Mouse (Mus musculus) cerebellum, adult 2 months (tissue): ENCODE results near the gene Pald1. TPM values are rescaled to one million over a fixed set of nuclear protein-coding genes. Genes with fewer than 3 reads are reported as not detected.

Experiments
- DNase-seq, 2 experiments: peaks; one replicate each; pipeline ENCODE4 v3.0.0; 2021
- H3K27ac ChIP-seq: fragments of 200-500 bp; 2 replicates; pipeline ENCODE4 v1.5.1; 2012; ENCODE audit warnings: low read length, control low read depth, inconsistent platforms; ENCODE audit not compliant: insufficient read depth
- H3K27me3 ChIP-seq: fragments of 200-500 bp; 2 replicates; pipeline ENCODE4 v1.6.1; 2012; ENCODE audit warnings: inconsistent platforms, mild to moderate bottlenecking, low read length, moderate library complexity; ENCODE audit not compliant: control insufficient read depth, insufficient read depth
- H3K4me1 ChIP-seq: fragments of 200-500 bp; 2 replicates; pipeline ENCODE4 v1.6.1; 2011; ENCODE audit warnings: low read length; ENCODE audit not compliant: control insufficient read depth, insufficient read depth
- H3K4me3 ChIP-seq: fragments of 200-500 bp; replicated peaks from 2 replicates; pipeline ENCODE3; 2011; ENCODE audit warnings: mild to moderate bottlenecking, low read depth, low read length, control low read depth; ENCODE audit not compliant: insufficient read depth
- CTCF ChIP-seq: fragments of 200-500 bp; IDR thresholded peaks from 2 replicates; pipeline ENCODE4 v1.5.1; 2011; ENCODE audit warnings: low read depth, mild to moderate bottlenecking, control low read depth, low read length, moderate library complexity, borderline replicate concordance; ENCODE audit not compliant: insufficient read depth
- POLR2A ChIP-seq: fragments of 200-500 bp; IDR thresholded peaks from 2 replicates; pipeline ENCODE4 v1.6.1; 2011; ENCODE audit warnings: low read length, control low read depth, borderline replicate concordance; ENCODE audit not compliant: insufficient read depth
- WGBS: fragments of 180-500 bp; shearing (Covaris S2); methylation state at CpG from one replicate; pipeline ENCODE4 v1.1.7; 2018; 5-methylcytosine and 5-hydroxymethylcytosine counted together
- polyA plus RNA-seq: library from polyadenylated mRNA; depleted of rRNA; stranded (reverse); fragments of >200 nt; gene quantifications from 2 replicates; pipeline ENCODE4 v1.2.3, GENCODE M21; 2012

Gene Pald1
- polyA plus RNA-seq, 1 experiment, result 15.5 TPM

GRCm38 (mm10) chr10:61308706-61309320 lies 74.5 kb downstream of the Pald1 start:
- no peak overlapping the region for H3K27ac ChIP-seq
- WGBS, result 65% methylated on average over 12 of the region's 12 CpGs
- H3K27me3 ChIP-seq, result no peaks in the 10 kb centered on the region

GRCm38 (mm10) chr10:61305928-61306590 lies 77.3 kb downstream of the Pald1 start:
- TF ChIP-seq POLR2A, result no peak
- TF ChIP-seq CTCF, result no peak
- Histone ChIP-seq H3K4me3 (no peak overlapping the region), H3K4me1 (no peaks in the 10 kb centered on the region; the same call in 1 of the 2 replicates), H3K27ac (no peak overlapping the region), H3K27me3 (no peaks in the 10 kb centered on the region)
- DNase-seq, result no peak
- 94% methylated on average over 13 of the region's 13 CpGs for WGBS

More at GRCm38 (mm10) chr10:61308706-61309320, 74.5 kb downstream of the Pald1 start:
- no peaks in the 10 kb centered on the region; the same call in 1 of the 2 replicates for H3K4me1 ChIP-seq
- H3K4me3 ChIP-seq, result no peak overlapping the region
- TF ChIP-seq POLR2A (no peak), CTCF (no peak)
- DNase-seq, result no peak

DNA sequence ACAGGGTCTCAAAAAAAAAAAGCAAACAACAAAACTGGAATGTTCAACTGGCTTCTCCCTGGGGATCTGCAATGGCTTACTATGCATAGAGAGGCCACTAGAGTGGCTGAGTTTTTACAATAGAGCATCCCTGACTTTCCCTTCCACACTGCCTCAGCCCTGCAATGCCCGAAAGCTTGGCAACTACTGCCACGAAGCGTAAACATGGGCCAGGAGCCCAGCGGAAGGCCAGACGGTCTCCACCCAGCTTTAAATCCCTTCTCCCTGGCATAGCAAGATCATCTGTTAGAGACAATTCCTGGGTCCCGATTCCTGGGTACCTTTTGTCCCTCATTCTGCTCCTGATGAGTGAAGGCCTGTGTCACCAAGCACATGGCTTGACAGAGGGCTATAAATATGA lies 79.3 kb downstream of the Pald1 start:
- Histone ChIP-seq H3K4me3 (no peak overlapping the region), H3K27ac (no peak overlapping the region), H3K4me1 (no peaks in the 10 kb centered on the region; the same call in 1 of the 2 replicates), H3K27me3 (no peaks in the 10 kb centered on the region)
- WGBS, result 16% methylated on average over 6 of the region's 6 CpGs
- no peak for TF ChIP-seq CTCF
- TF ChIP-seq POLR2A, result no peak
- DNase-seq, result peak; percentile 30 to 43

- no peaks in the 10 kb centered on the region for H3K27me3 ChIP-seq
- 77% methylated on average over 3 of the region's 3 CpGs for WGBS
- no peaks in the 10 kb centered on the region; the same call in 1 of the 2 replicates for H3K4me1 ChIP-seq
- H3K27ac ChIP-seq, result no peak overlapping the region
- DNase-seq, result no peak
- no peak overlapping the region for H3K4me3 ChIP-seq
- TF ChIP-seq CTCF (no peak), POLR2A (no peak)
These were observed 82.3 kb downstream of the Pald1 start for GRCm38 (mm10) chr10:61300996-61301395.

DNA sequence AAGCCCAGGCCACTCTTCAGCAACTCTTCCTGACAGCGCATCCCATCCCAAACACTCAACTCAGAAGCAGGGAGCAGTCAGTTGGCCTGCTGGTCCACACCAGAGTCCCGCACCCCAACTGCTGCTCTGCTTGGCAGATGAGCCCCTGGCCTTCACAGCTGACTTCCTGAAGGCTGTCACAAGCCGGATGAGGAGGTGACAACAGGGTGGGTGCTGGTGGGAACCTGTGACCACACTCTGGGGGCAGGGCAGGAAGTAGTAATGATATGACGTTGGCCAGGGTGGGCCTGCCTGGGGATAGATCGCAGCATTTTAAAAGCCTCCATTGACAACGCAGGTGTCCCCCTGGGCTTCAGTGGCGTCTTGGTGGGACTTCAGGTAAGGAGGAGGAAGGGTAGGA lies 85.9 kb downstream of the Pald1 start, which contains the start of gene Prf1:
TSS of gene Prf1 (plus strand) at position 357 of the 400 bp plus-strand sequence.
- 83% methylated on average over 7 of the region's 7 CpGs for WGBS
- DNase-seq, result no peak

DNA sequence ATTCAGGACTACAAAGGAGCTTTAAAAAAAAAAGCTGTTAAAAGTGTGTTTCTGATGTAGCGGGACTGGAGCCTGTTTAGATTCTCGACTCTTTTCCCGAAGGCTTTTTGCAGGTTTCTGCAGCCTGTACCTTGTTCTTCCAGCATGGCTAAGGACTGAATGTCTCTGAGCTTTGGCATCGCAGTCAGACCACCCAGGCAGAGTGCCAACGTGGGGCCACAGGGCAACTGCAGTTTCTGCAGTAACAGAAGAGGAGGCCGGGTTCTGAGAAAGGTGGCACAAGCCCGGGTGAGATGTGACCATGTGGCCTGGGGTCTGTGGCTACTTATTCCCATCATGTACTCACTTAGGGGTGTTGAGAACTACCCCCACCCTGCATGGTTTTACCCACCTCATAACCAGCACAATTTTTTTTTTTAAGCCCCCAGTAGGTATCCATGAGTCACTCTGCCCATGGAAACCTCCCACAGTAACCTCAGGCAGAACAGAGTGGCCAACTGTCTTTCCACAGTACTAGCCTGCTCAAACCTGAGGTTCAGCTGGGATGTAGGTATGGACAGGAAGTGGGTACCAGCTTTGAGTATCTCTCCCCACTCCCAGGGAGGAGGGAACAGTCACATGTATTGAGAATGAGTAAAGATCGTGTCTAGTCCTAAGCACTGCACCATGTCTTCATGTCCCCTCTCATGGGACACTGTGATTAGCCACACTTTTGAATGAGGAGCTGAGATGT lies 86.5 kb downstream of the Pald1 start:
- H3K4me3 ChIP-seq, result no peak overlapping the region
- H3K4me1 ChIP-seq, result no peaks in the 10 kb centered on the region
- no peaks in the 10 kb centered on the region for H3K27me3 ChIP-seq
- no peak overlapping the region for H3K27ac ChIP-seq
- 53% methylated on average over 8 of the region's 8 CpGs for WGBS
- no peak for DNase-seq
- TF ChIP-seq CTCF, result no peak
- TF ChIP-seq POLR2A, result no peak

More for the DNA sequence above, 85.9 kb downstream of the Pald1 start, which contains the start of gene Prf1:
- TF ChIP-seq POLR2A, result no peak
- TF ChIP-seq CTCF, result no peak
- no peaks in the 10 kb centered on the region for H3K4me1 ChIP-seq
- no peak within 1 kb of the TSS for H3K4me3 ChIP-seq
- no peaks in the 10 kb centered on the region for H3K27me3 ChIP-seq
- H3K27ac ChIP-seq, result no peak within 1 kb of the TSS

DNA sequence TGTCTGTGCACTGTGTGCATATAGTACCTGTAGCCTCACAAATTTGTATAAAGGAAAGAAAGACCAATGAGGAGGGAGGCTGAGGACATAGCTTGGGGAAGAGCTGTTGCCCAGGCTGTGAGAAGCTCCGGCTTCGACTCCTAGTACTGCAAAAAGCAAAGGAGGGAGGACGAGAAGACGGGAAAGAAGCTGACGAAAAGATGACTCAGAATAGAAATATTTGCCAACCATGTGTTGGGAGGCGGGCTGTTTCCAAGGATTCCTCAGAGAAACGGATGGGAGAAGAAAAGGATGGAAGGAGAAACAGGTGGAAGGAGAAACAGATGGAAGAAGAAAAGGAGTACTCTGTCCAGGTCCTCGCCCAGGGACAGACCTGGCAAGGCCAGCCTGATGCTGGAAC lies 89.1 kb downstream of the Pald1 start:
- TF ChIP-seq POLR2A (no peak), CTCF (no peak)
- no peak for DNase-seq
- no peaks in the 10 kb centered on the region for H3K4me1 ChIP-seq
- WGBS, result 26% methylated on average over 8 of the region's 8 CpGs
- no peak overlapping the region for H3K27ac ChIP-seq
- H3K27me3 ChIP-seq, result no peaks in the 10 kb centered on the region
- no peak overlapping the region for H3K4me3 ChIP-seq

DNA sequence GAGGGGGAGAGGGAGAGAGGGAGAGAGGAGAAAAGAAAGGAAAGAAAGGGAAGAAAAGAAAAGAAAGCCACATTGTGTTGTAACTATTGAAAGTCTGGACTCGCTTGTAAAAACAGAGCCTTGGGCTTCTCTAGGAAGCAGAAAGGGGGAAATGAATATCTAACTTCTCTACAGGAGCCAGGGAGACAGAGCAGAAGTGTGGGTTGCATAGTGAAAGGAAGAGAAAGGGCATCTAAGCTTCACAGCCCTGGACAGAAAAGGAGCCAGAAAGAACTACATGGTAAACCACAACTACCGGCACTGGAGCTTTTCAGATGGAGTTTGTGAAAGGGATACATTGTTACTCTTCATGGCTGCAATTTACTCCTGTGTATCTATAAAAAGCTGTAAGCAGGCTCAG lies 92.9 kb downstream of the Pald1 start:
- H3K4me3 ChIP-seq, result no peak overlapping the region
- H3K4me1 ChIP-seq, result peaks cover 5% of the 10 kb centered on the region
- no peak for DNase-seq
- H3K27ac ChIP-seq, result no peak overlapping the region
- TF ChIP-seq CTCF, result no peak
- no peak for TF ChIP-seq POLR2A
- 93% methylated on average over 2 of the region's 2 CpGs for WGBS
- no peaks in the 10 kb centered on the region for H3K27me3 ChIP-seq
